Mouse (Mus musculus) midbrain, embryonic 11.5 days (tissue): ENCODE measurements around the gene Slc16a7. TPM values are rescaled to one million over a fixed set of nuclear protein-coding genes. Genes with fewer than 3 reads are reported as not detected.

Source experiments
- ATAC-seq: fragments of 200-750 bp; cut with Nextera tagmentation; 2 replicates; pipeline ENCODE4 v1.8.0; 2017; ENCODE audit warnings: moderate TSS enrichment, moderate library complexity; ENCODE audit not compliant: low FRiP score
- DNase-seq: peaks from one replicate; pipeline ENCODE4 v3.0.0; 2015; ENCODE audit warnings: low spot score; ENCODE audit errors: missing footprints
- H3K27ac ChIP-seq: fragments of 300-500 bp; sonication (generic); 2 replicates; pipeline ENCODE4 v1.5.1; 2014; ENCODE audit warnings: low read depth, low read length
- H3K27me3 ChIP-seq: fragments of 300-500 bp; sonication (generic); 2 replicates; pipeline ENCODE4 v1.6.1; 2014; ENCODE audit warnings: mild to moderate bottlenecking, low read length, moderate library complexity, mixed read lengths; ENCODE audit not compliant: control insufficient read depth, insufficient read depth
- H3K36me3 ChIP-seq: fragments of 300-500 bp; sonication (generic); 2 replicates; pipeline ENCODE4 v1.6.1; 2014; ENCODE audit warnings: mild to moderate bottlenecking, low read length, moderate library complexity, mixed read lengths; ENCODE audit not compliant: control insufficient read depth, insufficient read depth
- H3K4me1 ChIP-seq: fragments of 300-500 bp; sonication (generic); 2 replicates; pipeline ENCODE4 v1.6.1; 2014; ENCODE audit warnings: low read length; ENCODE audit not compliant: control insufficient read depth, insufficient read depth
- H3K4me2 ChIP-seq: fragments of 300-500 bp; sonication (generic); 2 replicates; pipeline ENCODE4 v1.6.1; 2014; ENCODE audit warnings: mild to moderate bottlenecking, moderate library complexity
- H3K4me3 ChIP-seq: fragments of 300-500 bp; sonication (generic); 2 replicates; pipeline ENCODE4 v1.5.1; 2014; ENCODE audit warnings: low read depth, low read length
- H3K9ac ChIP-seq: fragments of 300-500 bp; sonication (generic); 2 replicates; pipeline ENCODE4 v1.6.1; 2014; ENCODE audit warnings: low read length
- H3K9me3 ChIP-seq: fragments of 300-500 bp; sonication (generic); 2 replicates; pipeline ENCODE4 v1.6.1; 2016; ENCODE audit warnings: low read length; ENCODE audit not compliant: control insufficient read depth
- WGBS: fragments of 180-500 bp; shearing (Covaris S2); extraction: QIAGEN DNeasy Blood & Tissue Kit; methylation state at CpG from one replicate; pipeline ENCODE4 v1.1.7; 2014; 5-methylcytosine and 5-hydroxymethylcytosine counted together
- polyA plus RNA-seq: library from polyadenylated mRNA; unstranded; fragments of >200 nt; fragmentation: Nextera tagmentation; extraction: Ambion mirVana; gene quantifications from 2 replicates; pipeline ENCODE4 v1.2.1, GENCODE M21; 2014

Slc16a7 gene
- polyA plus RNA-seq, 1 experiment from 2014 or later = 2.6 TPM

- DNase-seq (no peak), ATAC-seq (no peak)
- Histone ChIP-seq H3K4me3 (no peak overlapping the region), H3K36me3 (no peaks in the 10 kb centered on the region), H3K9ac (no peak overlapping the region), H3K4me1 (no peaks in the 10 kb centered on the region), H3K27ac (no peak overlapping the region), H3K27me3 (no peaks in the 10 kb centered on the region), H3K4me2 (no peak overlapping the region), H3K9me3 (no peaks in the 10 kb centered on the region)
- WGBS = 67% methylated on average over 5 of the region's 5 CpGs
Measured at GRCm38 (mm10) chr10:125331334-125331733, 57.9 kb downstream of the Slc16a7 start.

GRCm38 (mm10) chr10:125328331-125329063 lies 60.8 kb downstream of the Slc16a7 start:
- H3K36me3 ChIP-seq = no peaks in the 10 kb centered on the region
- H3K27me3 ChIP-seq = no peaks in the 10 kb centered on the region
- 63% methylated on average over 16 of the region's 16 CpGs for WGBS
- no peak overlapping the region for H3K4me3 ChIP-seq
- ATAC-seq (peak; percentile 72), DNase-seq (no peak)
- no peaks in the 10 kb centered on the region for H3K9me3 ChIP-seq
- no peak overlapping the region for H3K9ac ChIP-seq
- no peak overlapping the region for H3K4me2 ChIP-seq
- H3K27ac ChIP-seq = no peak overlapping the region
- no peaks in the 10 kb centered on the region for H3K4me1 ChIP-seq

- 87% methylated on average over 7 of the region's 7 CpGs for whole genome bisulfite sequencing
- no peak for DNase-seq
- Histone ChIP-seq H3K4me2 (no peak overlapping the region), H3K4me1 (no peaks in the 10 kb centered on the region), H3K9ac (no peak overlapping the region), H3K36me3 (no peaks in the 10 kb centered on the region), H3K4me3 (no peak overlapping the region), H3K27me3 (no peaks in the 10 kb centered on the region), H3K9me3 (no peaks in the 10 kb centered on the region), H3K27ac (no peak overlapping the region)
- 0 out of 2 replicates have a peak, but pooled peaks have one; percentile 14 for ATAC-seq
Measured at GRCm38 (mm10) chr10:125324871-125325565, 64.2 kb downstream of the Slc16a7 start.

- Histone ChIP-seq H3K4me1 (no peaks in the 10 kb centered on the region), H3K4me3 (no peak overlapping the region), H3K36me3 (no peaks in the 10 kb centered on the region), H3K9me3 (no peaks in the 10 kb centered on the region), H3K9ac (no peak overlapping the region), H3K4me2 (no peak overlapping the region), H3K27me3 (no peaks in the 10 kb centered on the region), H3K27ac (no peak overlapping the region)
- ATAC-seq = no peak
- DNase-seq = no peak
- 90% methylated on average over 13 of the region's 13 CpGs for WGBS
Measured at GRCm38 (mm10) chr10:125324149-125324834, 65.0 kb downstream of the Slc16a7 start.

GRCm38 (mm10) chr10:125321446-125322428 lies 67.5 kb downstream of the Slc16a7 start:
- Histone ChIP-seq H3K4me3 (no peak overlapping the region), H3K4me1 (no peaks in the 10 kb centered on the region), H3K27ac (no peak overlapping the region), H3K27me3 (no peaks in the 10 kb centered on the region), H3K9ac (no peak overlapping the region), H3K9me3 (no peaks in the 10 kb centered on the region), H3K4me2 (no peak overlapping the region), H3K36me3 (no peaks in the 10 kb centered on the region)
- no peak for ATAC-seq
- 86% methylated on average over 11 of the region's 11 CpGs for WGBS
- DNase-seq = no peak

GRCm38 (mm10) chr10:125317317-125317716 lies 71.9 kb downstream of the Slc16a7 start:
- H3K9ac ChIP-seq = no peak overlapping the region
- H3K4me1 ChIP-seq = no peaks in the 10 kb centered on the region
- no peak for ATAC-seq
- H3K27me3 ChIP-seq = no peaks in the 10 kb centered on the region
- H3K4me2 ChIP-seq = no peak overlapping the region
- H3K4me3 ChIP-seq = no peak overlapping the region
- no peaks in the 10 kb centered on the region for H3K36me3 ChIP-seq
- no peak for DNase-seq
- no peak overlapping the region for H3K27ac ChIP-seq
- WGBS = 87% methylated on average over 6 of the region's 6 CpGs
- no peaks in the 10 kb centered on the region for H3K9me3 ChIP-seq

- DNase-seq (no peak), ATAC-seq (no peak)
- no peaks in the 10 kb centered on the region for H3K9me3 ChIP-seq
- H3K4me2 ChIP-seq = no peak overlapping the region
- H3K27me3 ChIP-seq = no peaks in the 10 kb centered on the region
- no peaks in the 10 kb centered on the region for H3K36me3 ChIP-seq
- WGBS = 93% methylated on average over 2 of the region's 2 CpGs
- no peak overlapping the region for H3K27ac ChIP-seq
- no peaks in the 10 kb centered on the region for H3K4me1 ChIP-seq
- no peak overlapping the region for H3K4me3 ChIP-seq
- H3K9ac ChIP-seq = no peak overlapping the region
Measured at GRCm38 (mm10) chr10:125310855-125311254, 78.4 kb downstream of the Slc16a7 start.

GRCm38 (mm10) chr10:125298036-125298435 lies 91.2 kb downstream of the Slc16a7 start:
- ATAC-seq (no peak), DNase-seq (no peak)
- Histone ChIP-seq H3K4me1 (no peaks in the 10 kb centered on the region), H3K4me3 (no peak overlapping the region), H3K4me2 (no peak overlapping the region), H3K36me3 (no peaks in the 10 kb centered on the region), H3K9me3 (no peaks in the 10 kb centered on the region), H3K27me3 (no peaks in the 10 kb centered on the region), H3K9ac (no peak overlapping the region), H3K27ac (no peak overlapping the region)
- 83% methylated on average over 6 of the region's 6 CpGs for WGBS
